Mouse (Mus musculus) kidney, embryonic 15.5 days (tissue): Measurements from ENCODE around the gene Tspan17. TPM values are rescaled to one million over a fixed set of nuclear protein-coding genes. Genes with fewer than 3 reads are reported as not detected.

Source experiments
- ATAC-seq: fragments of 200-750 bp; cut with Nextera tagmentation; replicated peaks from 2 replicates; pipeline ENCODE4 v1.8.0; 2017; ENCODE audit warnings: moderate TSS enrichment; ENCODE audit not compliant: low FRiP score
- H3K27ac ChIP-seq: fragments of 300-500 bp; sonication (generic); 2 replicates; pipeline ENCODE4 v1.5.1; 2015; ENCODE audit warnings: mild to moderate bottlenecking, inconsistent platforms
- H3K27me3 ChIP-seq: fragments of 300-500 bp; sonication (generic); 2 replicates; pipeline ENCODE4 v1.6.1; 2015; ENCODE audit warnings: inconsistent platforms
- H3K36me3 ChIP-seq: fragments of 300-500 bp; sonication (generic); 2 replicates; pipeline ENCODE4 v1.6.1; 2015; ENCODE audit warnings: inconsistent platforms
- H3K4me1 ChIP-seq: fragments of 300-500 bp; sonication (generic); 2 replicates; pipeline ENCODE4 v1.6.1; 2015; ENCODE audit warnings: inconsistent platforms
- H3K4me2 ChIP-seq: fragments of 300-500 bp; sonication (generic); 2 replicates; pipeline ENCODE4 v1.6.1; 2015; ENCODE audit warnings: moderate library complexity, mild to moderate bottlenecking, inconsistent platforms
- H3K4me3 ChIP-seq: fragments of 300-500 bp; sonication (generic); replicated peaks from 2 replicates; pipeline ENCODE4 v1.5.1; 2015; ENCODE audit warnings: mild to moderate bottlenecking, inconsistent platforms
- H3K9ac ChIP-seq: fragments of 300-500 bp; sonication (generic); 2 replicates; pipeline ENCODE4 v1.6.1; 2015; ENCODE audit warnings: mild to moderate bottlenecking, inconsistent platforms
- H3K9me3 ChIP-seq: fragments of 300-500 bp; sonication (generic); replicated peaks from 2 replicates; pipeline ENCODE4 v1.6.1; 2016; ENCODE audit warnings: inconsistent platforms
- WGBS: fragments of 180-500 bp; shearing (Covaris S2); methylation state at CpG from one replicate; pipeline ENCODE4 v1.1.7; 2015; ENCODE audit warnings: mixed read lengths; 5-methylcytosine and 5-hydroxymethylcytosine counted together
- polyA plus RNA-seq: library from polyadenylated mRNA; unstranded; fragments of >200 nt; fragmentation: Nextera tagmentation; extraction: Ambion mirVana; gene quantifications from 2 replicates; pipeline ENCODE4 v1.2.1, GENCODE M21; 2015

The Tspan17 gene
- polyA plus RNA-seq, 1 experiment from 2014 or later: 13.4 TPM

DNA sequence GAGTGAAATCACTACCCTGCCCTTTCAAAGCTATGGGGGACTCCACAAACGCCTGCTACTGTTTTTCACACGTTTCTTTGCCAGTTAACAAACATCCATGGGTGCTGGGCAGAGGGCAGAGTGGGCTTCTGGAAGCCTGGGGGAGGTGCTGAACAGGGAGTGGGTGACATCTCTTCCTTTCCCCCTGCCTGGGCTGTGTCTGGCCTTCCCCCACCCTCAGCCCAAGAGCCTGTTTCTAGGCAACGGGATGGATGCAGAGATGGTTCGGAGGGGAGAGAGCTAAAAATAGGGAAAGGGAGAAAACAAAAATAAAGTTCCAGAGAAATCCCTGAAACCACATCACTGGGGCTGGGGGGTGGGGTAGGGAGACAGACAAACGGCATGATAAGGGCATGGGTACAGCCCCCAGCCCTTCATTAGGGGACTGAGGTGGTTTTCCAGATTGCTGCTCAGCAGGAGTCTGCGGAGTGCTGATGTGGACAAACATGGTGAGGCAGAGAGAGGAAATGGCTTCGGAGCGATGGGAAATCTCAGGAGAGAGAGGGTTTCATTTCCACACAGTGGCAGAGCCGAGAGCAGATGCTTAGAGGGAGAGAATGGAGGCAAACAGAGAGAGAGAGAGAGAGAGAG is 33.9 kb upstream of the Tspan17 start:
- Histone ChIP-seq H3K36me3 (no peaks in the 10 kb centered on the region), H3K27ac (no peak overlapping the region), H3K9ac (no peak overlapping the region), H3K4me3 (no peak overlapping the region), H3K9me3 (no peaks in the 10 kb centered on the region), H3K27me3 (peaks cover 70% of the 10 kb centered on the region), H3K4me2 (no peak overlapping the region), H3K4me1 (peaks cover 23% of the 10 kb centered on the region)
- 26% methylated on average over 9 of the region's 9 CpGs for WGBS
- ATAC-seq: no peak

DNA sequence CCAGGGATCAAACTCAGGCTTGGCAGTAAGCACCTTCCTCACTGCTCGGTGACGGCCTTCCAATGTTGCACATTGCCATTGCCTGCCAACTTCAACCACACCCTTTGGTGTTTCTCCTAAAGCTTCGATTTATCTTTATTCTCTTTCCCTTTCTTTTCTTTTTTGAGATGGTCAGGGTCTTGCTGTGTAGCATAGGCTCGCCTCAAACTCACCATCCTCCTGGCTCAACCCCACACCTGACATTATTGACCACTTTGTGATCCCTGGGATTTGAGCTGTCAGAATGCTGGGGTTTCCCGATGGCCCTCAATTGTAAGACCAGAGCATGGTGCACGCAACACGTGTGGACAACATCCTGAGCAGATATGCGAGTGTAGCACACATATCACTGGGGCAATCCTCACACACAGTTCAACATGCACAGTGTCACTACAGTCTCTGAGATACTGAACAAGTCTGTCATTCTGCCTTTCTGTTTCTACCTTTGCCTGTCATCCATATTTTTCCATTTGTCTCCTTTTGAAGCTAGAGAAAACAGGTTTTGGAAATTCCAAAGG is 32.9 kb upstream of the Tspan17 start:
- H3K9me3 ChIP-seq: no peaks in the 10 kb centered on the region
- peaks cover 75% of the 10 kb centered on the region for H3K27me3 ChIP-seq
- H3K4me2 ChIP-seq: no peak overlapping the region
- no peak overlapping the region for H3K27ac ChIP-seq
- no peak for ATAC-seq
- 88% methylated on average over 8 of the region's 8 CpGs for WGBS
- H3K9ac ChIP-seq: no peak overlapping the region
- H3K36me3 ChIP-seq: no peaks in the 10 kb centered on the region
- peaks cover 23% of the 10 kb centered on the region for H3K4me1 ChIP-seq
- H3K4me3 ChIP-seq: no peak overlapping the region

DNA sequence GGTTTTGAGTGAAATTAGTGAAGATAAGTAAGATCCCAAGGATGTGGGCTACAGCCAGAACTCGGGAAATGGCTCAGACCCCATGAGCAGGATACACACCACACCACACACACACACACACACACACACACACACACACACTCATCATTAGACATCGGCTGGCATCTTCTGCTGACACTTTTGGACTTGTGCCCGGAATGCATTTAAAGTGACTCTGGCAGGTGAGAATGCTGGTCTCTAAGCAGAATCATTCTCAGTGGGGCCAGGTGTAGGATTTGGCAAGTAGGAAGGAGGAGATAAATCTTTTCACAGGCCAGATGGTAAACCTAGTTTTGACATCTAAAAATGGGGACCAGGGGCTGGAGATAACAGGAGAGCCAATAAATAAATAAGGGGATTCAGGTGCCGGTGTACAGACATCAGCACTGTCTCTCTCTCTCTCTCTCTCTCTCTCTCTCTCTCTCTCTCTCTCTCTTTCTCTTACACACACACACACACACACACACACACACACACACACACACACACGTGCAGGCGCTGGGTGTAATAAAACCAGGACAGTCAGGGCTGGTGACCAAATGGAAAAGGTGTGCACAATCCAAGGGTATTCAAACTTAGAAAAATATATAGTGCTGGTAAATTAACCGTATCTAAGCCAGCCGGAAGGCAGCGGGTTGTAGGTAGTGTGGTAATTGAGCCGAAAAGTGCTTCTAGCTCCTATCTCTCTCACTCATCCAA is 31.9 kb upstream of the Tspan17 start:
- no peak for ATAC-seq
- Histone ChIP-seq H3K4me1 (peaks cover 23% of the 10 kb centered on the region), H3K4me2 (peak overlapping the region; percentile 78), H3K9me3 (no peaks in the 10 kb centered on the region), H3K27me3 (peaks cover 74% of the 10 kb centered on the region), H3K36me3 (no peaks in the 10 kb centered on the region), H3K4me3 (peak overlapping the region; percentile 41), H3K9ac (no peak overlapping the region), H3K27ac (no peak overlapping the region)
- WGBS: 49% methylated on average over 10 of the region's 10 CpGs

GRCm38 (mm10) chr13:54758045-54758755 is 31.0 kb upstream of the Tspan17 start:
- ATAC-seq: peak; percentile 87
- Histone ChIP-seq H3K4me3 (peak overlapping the region; percentile 41), H3K9ac (no peak overlapping the region), H3K27ac (peak overlapping the region; percentile 34; the same call in 1 of the 2 replicates), H3K9me3 (no peaks in the 10 kb centered on the region), H3K27me3 (peaks cover 78% of the 10 kb centered on the region), H3K36me3 (no peaks in the 10 kb centered on the region), H3K4me2 (peak overlapping the region; percentile 78), H3K4me1 (peaks cover 23% of the 10 kb centered on the region)
- under 1% methylated on average over 43 of the region's 43 CpGs for WGBS

- Histone ChIP-seq H3K27me3 (peaks cover 78% of the 10 kb centered on the region), H3K4me2 (peak overlapping the region; percentile 78), H3K4me3 (peak overlapping the region; percentile 41), H3K9ac (no peak overlapping the region), H3K36me3 (no peaks in the 10 kb centered on the region), H3K9me3 (no peaks in the 10 kb centered on the region), H3K27ac (no peak overlapping the region), H3K4me1 (peaks cover 23% of the 10 kb centered on the region)
- WGBS: under 1% methylated on average over 29 of the region's 29 CpGs
- ATAC-seq: peak; percentile 3; the same call in 1 of the 2 replicates
Measured at GRCm38 (mm10) chr13:54758756-54759470, 30.3 kb upstream of the Tspan17 start.

- peaks cover 78% of the 10 kb centered on the region for H3K27me3 ChIP-seq
- 0 out of 2 replicates have a peak, but pooled peaks have one; percentile 27 for ATAC-seq
- no peaks in the 10 kb centered on the region for H3K36me3 ChIP-seq
- WGBS: 15% methylated on average over 7 of the region's 7 CpGs
- no peak overlapping the region for H3K27ac ChIP-seq
- H3K4me3 ChIP-seq: no peak overlapping the region
- no peak overlapping the region for H3K9ac ChIP-seq
- H3K4me1 ChIP-seq: peaks cover 23% of the 10 kb centered on the region
- no peaks in the 10 kb centered on the region for H3K9me3 ChIP-seq
- no peak overlapping the region for H3K4me2 ChIP-seq
Measured at GRCm38 (mm10) chr13:54759496-54759895, 29.7 kb upstream of the Tspan17 start.

GRCm38 (mm10) chr13:54760164-54760795 is 28.9 kb upstream of the Tspan17 start:
- no peaks in the 10 kb centered on the region for H3K36me3 ChIP-seq
- no peak overlapping the region for H3K4me3 ChIP-seq
- H3K9me3 ChIP-seq: no peaks in the 10 kb centered on the region
- no peak overlapping the region for H3K9ac ChIP-seq
- WGBS: 71% methylated on average over 8 of the region's 8 CpGs
- no peak for ATAC-seq
- H3K27me3 ChIP-seq: peaks cover 79% of the 10 kb centered on the region
- no peak overlapping the region for H3K4me2 ChIP-seq
- H3K4me1 ChIP-seq: peaks cover 23% of the 10 kb centered on the region
- no peak overlapping the region for H3K27ac ChIP-seq

- H3K27ac ChIP-seq: no peak overlapping the region
- H3K9ac ChIP-seq: no peak overlapping the region
- WGBS: 84% methylated on average over 7 of the region's 7 CpGs
- peaks cover 28% of the 10 kb centered on the region for H3K4me1 ChIP-seq
- peaks cover 79% of the 10 kb centered on the region for H3K27me3 ChIP-seq
- no peak overlapping the region for H3K4me3 ChIP-seq
- no peaks in the 10 kb centered on the region for H3K9me3 ChIP-seq
- no peak overlapping the region for H3K4me2 ChIP-seq
- ATAC-seq: no peak
- no peaks in the 10 kb centered on the region for H3K36me3 ChIP-seq
Measured at GRCm38 (mm10) chr13:54760906-54761305, 28.3 kb upstream of the Tspan17 start.

DNA sequence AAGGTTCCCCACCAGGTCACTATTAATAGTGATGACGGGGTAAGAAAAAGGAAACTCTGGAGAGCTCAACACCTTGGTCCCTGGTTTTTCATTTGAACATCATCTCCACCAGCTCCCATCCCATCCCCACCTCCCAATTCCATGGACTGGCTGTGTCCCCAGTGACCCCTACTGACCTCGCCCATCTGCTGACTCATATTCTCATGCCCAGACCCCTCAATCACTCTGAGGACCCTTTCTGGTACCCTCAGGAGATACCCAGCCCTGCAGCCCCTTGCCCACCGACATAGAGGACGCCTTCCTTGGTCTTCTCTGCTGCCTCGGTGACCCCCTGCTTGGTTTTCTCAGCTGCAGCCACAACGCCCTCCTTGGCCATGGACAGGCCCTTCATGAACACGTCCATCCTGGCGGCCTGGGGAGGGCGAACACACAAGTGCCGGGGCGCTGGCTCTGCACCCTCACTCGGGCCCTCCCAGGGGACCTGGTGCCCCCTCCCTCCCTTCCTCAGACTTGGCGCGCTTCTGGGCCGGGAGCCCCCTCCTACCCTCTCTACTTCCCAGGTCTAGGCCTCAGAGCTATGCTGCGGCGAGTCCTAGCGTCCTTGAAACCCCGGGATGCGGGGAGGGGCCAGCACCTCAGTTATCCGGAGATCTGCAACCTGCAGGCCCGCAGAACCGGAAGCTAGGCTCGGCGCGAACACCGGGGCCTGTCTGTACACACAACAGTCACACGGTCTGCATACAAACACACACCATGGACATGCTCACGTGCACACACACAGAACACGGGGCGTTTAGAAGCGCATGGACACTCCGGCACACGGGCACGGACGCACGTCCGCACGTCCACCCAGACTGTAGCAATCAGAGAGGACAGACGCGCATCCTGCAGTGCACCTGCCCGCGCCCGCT is 23.6 kb upstream of the Tspan17 start:
- WGBS: 4% methylated on average over 44 of the region's 44 CpGs
- 0 out of 2 replicates have a peak, but pooled peaks have one; percentile 33 for ATAC-seq
- H3K27ac ChIP-seq: no peak overlapping the region

DNA sequence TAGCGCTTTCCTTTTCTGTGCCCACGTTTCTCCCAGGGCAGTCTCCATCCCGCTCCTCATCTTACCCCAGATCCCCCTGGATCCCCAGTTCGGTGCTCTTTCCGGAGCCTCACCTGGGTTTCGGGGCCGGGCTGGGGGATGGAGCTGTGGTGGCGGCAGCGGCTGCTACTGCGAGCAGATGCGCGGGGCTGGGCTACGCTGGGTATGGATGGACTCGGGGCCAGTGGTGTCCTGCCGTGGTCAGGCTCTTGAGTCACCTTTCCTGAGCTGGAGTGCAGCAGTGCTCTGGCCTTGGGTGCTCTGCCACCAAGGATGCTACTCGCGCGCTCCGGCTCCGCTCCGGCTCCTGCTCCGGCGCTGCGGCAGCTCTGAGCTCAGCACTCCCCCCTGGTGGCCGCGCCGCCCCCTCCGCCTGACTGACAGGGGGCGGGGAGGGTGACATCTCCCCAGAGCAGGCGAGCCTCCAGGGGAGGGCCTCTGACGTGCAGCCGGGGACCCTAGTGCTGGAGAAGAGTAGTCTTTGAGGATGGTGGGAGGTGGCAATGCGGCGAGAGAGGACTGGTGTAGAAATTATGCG is 22.9 kb upstream of the Tspan17 start, which contains the start of gene Sncb:
Sncb (minus strand) TSS at position 404 of the 577 bp plus-strand sequence.
- peak within 1 kb of the TSS; percentile 35 for H3K4me3 ChIP-seq
- ATAC-seq: 0 out of 2 replicates have a peak, but pooled peaks have one; percentile 43

More for the DNA sequence above, 23.6 kb upstream of the Tspan17 start:
- H3K4me3 ChIP-seq: peak overlapping the region; percentile 35
- no peak overlapping the region for H3K9ac ChIP-seq
- no peaks in the 10 kb centered on the region for H3K9me3 ChIP-seq
- H3K4me2 ChIP-seq: peak overlapping the region; percentile 61
- peaks cover 74% of the 10 kb centered on the region for H3K27me3 ChIP-seq
- H3K36me3 ChIP-seq: no peaks in the 10 kb centered on the region
- H3K4me1 ChIP-seq: peaks cover 14% of the 10 kb centered on the region

More for the DNA sequence above, 22.9 kb upstream of the Tspan17 start, which contains the start of gene Sncb:
- H3K4me2 ChIP-seq: peak within 1 kb of the TSS; percentile 61
- H3K9me3 ChIP-seq: no peaks in the 10 kb centered on the region
- H3K9ac ChIP-seq: no peak within 1 kb of the TSS
- WGBS: 1% methylated on average over 35 of the region's 35 CpGs
- H3K4me1 ChIP-seq: peaks cover 14% of the 10 kb centered on the region
- no peak within 1 kb of the TSS for H3K27ac ChIP-seq
- H3K27me3 ChIP-seq: peaks cover 68% of the 10 kb centered on the region
- H3K36me3 ChIP-seq: no peaks in the 10 kb centered on the region
